Mouse (Mus musculus) liver, embryonic 15.5 days (tissue): ENCODE data around the gene Stkld1. TPM values are rescaled to one million over a fixed set of nuclear protein-coding genes. Genes with fewer than 3 reads are reported as not detected.

Source experiments
- ATAC-seq: fragments of 200-750 bp; cut with Nextera tagmentation; 2 replicates; pipeline ENCODE4 v1.8.0; 2017; ENCODE audit warnings: moderate number of reproducible peaks, mild to moderate bottlenecking, moderate library complexity; ENCODE audit not compliant: insufficient read depth
- H3K27ac ChIP-seq: fragments of 300-500 bp; sonication (generic); replicated peaks from 2 replicates; pipeline ENCODE4 v1.5.1; 2015; ENCODE audit warnings: mild to moderate bottlenecking, inconsistent platforms
- H3K27me3 ChIP-seq: fragments of 300-500 bp; sonication (generic); 2 replicates; pipeline ENCODE4 v1.6.1; 2015; ENCODE audit warnings: mild to moderate bottlenecking, inconsistent platforms
- H3K36me3 ChIP-seq: fragments of 300-500 bp; sonication (generic); replicated peaks from 2 replicates; pipeline ENCODE4 v1.6.1; 2015; ENCODE audit warnings: moderate library complexity, mild to moderate bottlenecking, inconsistent platforms
- H3K4me1 ChIP-seq: fragments of 300-500 bp; sonication (generic); replicated peaks from 2 replicates; pipeline ENCODE4 v1.6.1; 2015; ENCODE audit warnings: inconsistent platforms
- H3K4me2 ChIP-seq: fragments of 300-500 bp; sonication (generic); 2 replicates; pipeline ENCODE4 v1.6.1; 2015; ENCODE audit warnings: moderate library complexity, mild to moderate bottlenecking, inconsistent platforms
- H3K4me3 ChIP-seq: fragments of 300-500 bp; sonication (generic); replicated peaks from 2 replicates; pipeline ENCODE4 v1.5.1; 2015; ENCODE audit warnings: mild to moderate bottlenecking, inconsistent platforms
- H3K9ac ChIP-seq: fragments of 300-500 bp; sonication (generic); 2 replicates; pipeline ENCODE4 v1.6.1; 2015; ENCODE audit warnings: moderate library complexity, mild to moderate bottlenecking, inconsistent platforms
- H3K9me3 ChIP-seq: fragments of 300-500 bp; sonication (generic); replicated peaks from 2 replicates; pipeline ENCODE4 v1.6.1; 2016; ENCODE audit warnings: inconsistent platforms
- WGBS: fragments of 180-500 bp; shearing (Covaris S2); methylation state at CpG from one replicate; pipeline ENCODE4 v1.1.7; 2015; ENCODE audit warnings: mixed read lengths; ENCODE audit not compliant: insufficient replicate concordance; 5-methylcytosine and 5-hydroxymethylcytosine counted together
- polyA plus RNA-seq: library from polyadenylated mRNA; unstranded; fragments of >200 nt; fragmentation: Nextera tagmentation; extraction: Ambion mirVana; gene quantifications from 2 replicates; pipeline ENCODE4 v1.2.1, GENCODE M21; 2015

Gene Stkld1
- polyA plus RNA-seq, 1 experiment from 2014 or later: 0.06 TPM

GRCm38 (mm10) chr2:26908710-26909386 lies 25.0 kb upstream of the Stkld1 start:
- WGBS: 62% methylated on average over 18 of the region's 18 CpGs
- H3K27me3 ChIP-seq: no peaks in the 10 kb centered on the region
- H3K27ac ChIP-seq: peak overlapping the region; percentile 86; the same call in 1 of the 2 replicates
- H3K36me3 ChIP-seq: peaks cover 75% of the 10 kb centered on the region
- peak overlapping the region; percentile 80 for H3K9ac ChIP-seq
- no peaks in the 10 kb centered on the region for H3K9me3 ChIP-seq
- H3K4me1 ChIP-seq: peaks cover 59% of the 10 kb centered on the region
- peak overlapping the region; percentile 77 for H3K4me3 ChIP-seq
- ATAC-seq: no peak
- H3K4me2 ChIP-seq: peak overlapping the region; percentile 82

GRCm38 (mm10) chr2:26909387-26909784 lies 24.5 kb upstream of the Stkld1 start:
- Histone ChIP-seq H3K4me1 (peaks cover 56% of the 10 kb centered on the region), H3K4me2 (peak overlapping the region; percentile 82), H3K9me3 (no peaks in the 10 kb centered on the region), H3K27me3 (no peaks in the 10 kb centered on the region), H3K27ac (peak overlapping the region; percentile 86), H3K9ac (peak overlapping the region; percentile 80), H3K4me3 (peak overlapping the region; percentile 77), H3K36me3 (peaks cover 77% of the 10 kb centered on the region)
- no peak for ATAC-seq

- Histone ChIP-seq H3K27ac (peak within 1 kb of the TSS; percentile 86), H3K9ac (peak within 1 kb of the TSS; percentile 90), H3K4me2 (peak within 1 kb of the TSS; percentile 82), H3K4me3 (peak within 1 kb of the TSS; percentile 77), H3K36me3 (peaks cover 71% of the 10 kb centered on the region), H3K4me1 (peaks cover 62% of the 10 kb centered on the region), H3K27me3 (no peaks in the 10 kb centered on the region), H3K9me3 (no peaks in the 10 kb centered on the region)
- ATAC-seq: peak; percentile 92
- under 1% methylated on average over 74 of the region's 74 CpGs for WGBS
Observed at GRCm38 (mm10) chr2:26910124-26910993, 23.5 kb upstream of the Stkld1 start, which contains the start of the genes Med22 and Rpl7a. TSS of gene Med22 (minus strand) at chr2:26910677. TSS of gene Rpl7a (plus strand) at chr2:26910764.

DNA sequence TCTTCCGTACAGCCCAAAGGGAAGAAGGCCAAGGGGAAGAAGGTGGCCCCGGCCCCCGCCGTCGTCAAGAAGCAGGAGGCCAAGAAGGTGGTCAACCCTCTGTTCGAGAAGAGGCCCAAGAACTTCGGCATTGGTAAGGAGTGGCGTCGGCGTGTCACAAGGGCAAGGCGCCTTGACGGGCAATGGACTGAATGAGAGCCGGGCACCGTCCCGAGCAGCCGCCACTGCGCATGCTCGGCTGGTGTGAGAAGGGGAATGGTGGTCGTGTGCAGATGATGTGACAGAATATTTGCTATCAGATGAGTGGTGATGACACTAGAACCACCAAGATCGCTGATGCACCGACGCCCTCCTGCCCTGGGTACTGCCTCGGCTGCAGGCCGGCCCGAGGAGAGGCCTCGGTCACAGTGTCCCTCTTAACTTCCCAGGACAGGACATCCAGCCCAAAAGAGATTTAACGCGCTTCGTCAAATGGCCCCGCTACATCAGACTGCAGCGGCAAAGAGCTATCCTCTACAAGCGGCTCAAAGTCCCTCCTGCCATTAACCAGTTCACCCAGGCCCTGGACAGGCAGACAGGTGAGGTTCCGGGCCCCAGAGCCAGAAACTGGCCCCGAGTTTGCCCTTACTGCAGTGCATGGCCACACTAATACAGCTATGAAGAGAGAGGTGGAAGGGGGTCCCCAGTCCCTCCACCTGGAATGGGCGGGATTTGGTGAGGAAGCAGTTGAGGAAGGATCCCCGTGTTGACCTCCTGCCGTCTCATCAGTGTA lies 22.7 kb upstream of the Stkld1 start:
- H3K4me2 ChIP-seq: peak overlapping the region; percentile 82
- H3K36me3 ChIP-seq: peaks cover 62% of the 10 kb centered on the region
- H3K27ac ChIP-seq: peak overlapping the region; percentile 85
- WGBS: 1% methylated on average over 37 of the region's 37 CpGs
- H3K9ac ChIP-seq: peak overlapping the region; percentile 90
- H3K9me3 ChIP-seq: no peaks in the 10 kb centered on the region
- peaks cover 69% of the 10 kb centered on the region for H3K4me1 ChIP-seq
- peak overlapping the region; percentile 77 for H3K4me3 ChIP-seq
- peak; percentile 27 for ATAC-seq
- H3K27me3 ChIP-seq: no peaks in the 10 kb centered on the region

GRCm38 (mm10) chr2:26912253-26912770 lies 21.5 kb upstream of the Stkld1 start:
- peak overlapping the region; percentile 77 for H3K4me3 ChIP-seq
- peaks cover 51% of the 10 kb centered on the region for H3K36me3 ChIP-seq
- H3K4me2 ChIP-seq: peak overlapping the region; percentile 82
- no peak for ATAC-seq
- H3K9me3 ChIP-seq: no peaks in the 10 kb centered on the region
- no peaks in the 10 kb centered on the region for H3K27me3 ChIP-seq
- 51% methylated on average over 5 of the region's 5 CpGs for WGBS
- H3K4me1 ChIP-seq: peaks cover 80% of the 10 kb centered on the region
- H3K9ac ChIP-seq: peak overlapping the region; percentile 90
- H3K27ac ChIP-seq: no peak overlapping the region

- WGBS: 44% methylated on average over 17 of the region's 17 CpGs
- ATAC-seq: no peak
- Histone ChIP-seq H3K27me3 (no peaks in the 10 kb centered on the region), H3K4me2 (0 out of 2 replicates have a peak overlapping the region, but pooled peaks have one; percentile 0), H3K36me3 (peaks cover 47% of the 10 kb centered on the region), H3K27ac (peak overlapping the region; percentile 29; the same call in 1 of the 2 replicates), H3K4me3 (no peak overlapping the region), H3K4me1 (peaks cover 82% of the 10 kb centered on the region), H3K9me3 (no peaks in the 10 kb centered on the region), H3K9ac (no peak overlapping the region)
Observed at GRCm38 (mm10) chr2:26913416-26914147, 20.3 kb upstream of the Stkld1 start.

DNA sequence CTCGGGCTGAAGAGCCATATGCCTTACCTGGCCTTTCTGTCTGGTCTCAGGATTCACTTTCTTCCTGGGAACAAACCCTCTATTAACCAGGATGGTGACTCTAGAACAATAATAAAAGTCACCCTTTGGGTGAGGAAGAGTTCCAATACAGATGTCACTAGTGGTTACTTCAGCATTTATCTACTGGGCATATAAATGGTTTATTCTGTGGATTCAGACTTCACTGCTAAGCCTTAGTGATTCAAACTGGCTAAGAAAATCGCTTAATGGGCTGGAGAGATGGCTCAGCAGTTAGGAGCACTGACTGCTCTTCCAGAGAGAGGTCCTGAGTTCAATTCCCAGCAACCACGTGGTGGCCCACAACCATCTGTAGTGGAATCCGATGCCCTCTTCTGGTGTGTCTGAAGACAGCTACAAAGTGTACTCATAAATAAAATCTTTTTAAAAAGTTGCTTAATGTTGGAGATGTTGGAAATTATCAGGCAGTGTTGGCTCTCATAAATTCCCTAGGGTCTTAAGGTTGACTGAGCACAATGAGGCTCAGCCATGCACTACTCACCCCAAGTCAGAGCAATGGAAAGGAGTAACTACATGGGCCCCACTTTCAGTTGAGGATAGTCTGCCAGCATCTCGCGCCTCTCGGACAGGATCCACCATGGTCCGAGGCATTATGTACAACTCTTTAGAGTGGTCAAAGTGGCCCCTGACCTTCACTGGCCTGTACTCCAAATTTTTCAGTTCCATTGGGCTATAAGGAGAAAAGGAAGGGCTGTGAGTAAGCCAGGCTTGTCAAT lies 19.5 kb upstream of the Stkld1 start:
- Histone ChIP-seq H3K4me2 (peak overlapping the region; percentile 97), H3K4me3 (no peak overlapping the region), H3K4me1 (peaks cover 75% of the 10 kb centered on the region), H3K9me3 (no peaks in the 10 kb centered on the region), H3K9ac (no peak overlapping the region), H3K27me3 (no peaks in the 10 kb centered on the region), H3K27ac (peak overlapping the region; percentile 29; the same call in 1 of the 2 replicates), H3K36me3 (peaks cover 51% of the 10 kb centered on the region)
- WGBS: 54% methylated on average over 8 of the region's 8 CpGs
- no peak for ATAC-seq

- Histone ChIP-seq H3K4me2 (peak within 1 kb of the TSS; percentile 97), H3K36me3 (peaks cover 68% of the 10 kb centered on the region), H3K27me3 (no peaks in the 10 kb centered on the region), H3K4me1 (peaks cover 67% of the 10 kb centered on the region), H3K27ac (peak within 1 kb of the TSS; percentile 82), H3K4me3 (peak within 1 kb of the TSS; percentile 81), H3K9ac (peak within 1 kb of the TSS; percentile 74), H3K9me3 (no peaks in the 10 kb centered on the region)
- peak; percentile 71 for ATAC-seq
- 3% methylated on average over 47 of the region's 47 CpGs for WGBS
Observed at GRCm38 (mm10) chr2:26915927-26916728, 17.7 kb upstream of the Stkld1 start, which contains the start of the genes Surf2 and Surf1. TSS of gene Surf2 (plus strand) at chr2:26916367. TSS of gene Surf1 (minus strand) at chr2:26916530.

- Histone ChIP-seq H3K4me2 (peak overlapping the region; percentile 97), H3K4me1 (peaks cover 63% of the 10 kb centered on the region), H3K9me3 (no peaks in the 10 kb centered on the region), H3K27ac (peak overlapping the region; percentile 82), H3K36me3 (peaks cover 68% of the 10 kb centered on the region), H3K9ac (peak overlapping the region; percentile 74), H3K4me3 (peak overlapping the region; percentile 81), H3K27me3 (no peaks in the 10 kb centered on the region)
- peak; percentile 57 for ATAC-seq
- WGBS: 2% methylated on average over 13 of the region's 13 CpGs
Observed at GRCm38 (mm10) chr2:26916738-26917137, 17.1 kb upstream of the Stkld1 start.
